Mouse (Mus musculus) erythroblast, embryonic 14.5 days (primary cell): ENCODE measurements around the gene Pou2f3.

Experiments used
- GATA1 ChIP-seq: IDR thresholded peaks from 2 replicates; pipeline ENCODE4 v1.6.1; 2012; ENCODE audit warnings: low read length, inconsistent platforms, mixed read lengths
- TAL1 ChIP-seq: IDR thresholded peaks from 3 replicates; pipeline ENCODE4 v1.6.1; 2012; ENCODE audit warnings: low read length, inconsistent platforms, mixed read lengths

DNA sequence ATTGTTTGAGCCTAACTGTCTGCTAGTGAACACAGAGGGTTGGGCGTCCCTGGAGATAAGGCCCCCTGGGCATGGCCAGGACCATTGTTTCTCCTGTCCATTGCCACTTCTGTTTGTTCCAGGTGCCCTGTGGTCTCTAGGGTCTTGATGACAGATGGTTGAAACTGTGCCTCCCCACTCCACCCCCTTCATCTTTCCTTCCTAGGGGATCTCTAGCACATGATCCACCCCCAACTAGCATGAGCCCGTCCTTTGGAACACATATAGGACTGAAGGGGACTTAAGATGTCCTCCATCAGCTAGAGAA is 30.4 kb upstream of the Pou2f3 start:
- TF ChIP-seq GATA1 (no peak), TAL1 (no peak)
